Mouse (Mus musculus): ENCODE data around the gene Cdk2. TPM values are rescaled to one million over a fixed set of nuclear protein-coding genes. Genes with fewer than 3 reads are reported as not detected.

The Cdk2 gene
- total RNA-seq, 2 experiments from 2014 or later: 63.4 to 85.3 TPM

- no peak for ATAC-seq (ENCODE audit: poor library complexity, severe bottlenecking)
These were observed 45.3 kb downstream of the Cdk2 start for GRCm38 (mm10) chr10:128659490-128659889.

GRCm38 (mm10) chr10:128657844-128658243 lies 47.0 kb downstream of the Cdk2 start:
- no peak for ATAC-seq (ENCODE audit: poor library complexity, severe bottlenecking)

- ATAC-seq (ENCODE audit: poor library complexity, severe bottlenecking): no peak
These were observed 48.1 kb downstream of the Cdk2 start for GRCm38 (mm10) chr10:128656731-128657130.

- ATAC-seq (ENCODE audit: poor library complexity, severe bottlenecking): no peak
These were observed 49.6 kb downstream of the Cdk2 start for GRCm38 (mm10) chr10:128655254-128655653.

- no peak for ATAC-seq (ENCODE audit: poor library complexity, severe bottlenecking)
These were observed 51.0 kb downstream of the Cdk2 start for GRCm38 (mm10) chr10:128653866-128654265.

Other genes starting within 250 kb of the Cdk2 start
- gene Smarcc2, start 245.8 kb downstream of the Cdk2 start, total RNA-seq (2015): 73.1 and 82.3 TPM in 2 replicates
- 63.1 and 78.4 TPM in 2 replicates for gene Smarcc2, start 245.8 kb downstream of the Cdk2 start, total RNA-seq (2017)
- 1,624 and 1,690 TPM in 2 replicates for gene Myl6, start 210.9 kb downstream of the Cdk2 start, total RNA-seq (2015)
- gene Myl6, start 210.9 kb downstream of the Cdk2 start, total RNA-seq (2017): 1,921 and 2,467 TPM in 2 replicates
- 3.4 and 5.8 TPM in 2 replicates for gene Myl6b, start 206.3 kb downstream of the Cdk2 start, total RNA-seq (2015)
- 0.99 and 2.0 TPM in 2 replicates for gene Myl6b, start 206.3 kb downstream of the Cdk2 start, total RNA-seq (2017)
- gene Esyt1, start 179.2 kb downstream of the Cdk2 start, total RNA-seq (2015): 125 and 127 TPM in 2 replicates
- gene Esyt1, start 179.2 kb downstream of the Cdk2 start, total RNA-seq (2017): 266 and 267 TPM in 2 replicates
- 6.0 and 8.1 TPM in 2 replicates for gene Zc3h10, start 157.3 kb downstream of the Cdk2 start, total RNA-seq (2015)
- gene Zc3h10, start 157.3 kb downstream of the Cdk2 start, total RNA-seq (2017): 12.9 and 14.5 TPM in 2 replicates
- gene Rpl41, start 155.7 kb downstream of the Cdk2 start, total RNA-seq (2015): 2,152 and 2,213 TPM in 2 replicates
- gene Rpl41, start 155.7 kb downstream of the Cdk2 start, total RNA-seq (2017): 1,919 and 2,042 TPM in 2 replicates
- gene Pa2g4, start 139.0 kb downstream of the Cdk2 start, total RNA-seq (2015): 116 TPM in 2 replicates
- gene Pa2g4, start 139.0 kb downstream of the Cdk2 start, total RNA-seq (2017): 90.4 and 95.0 TPM in 2 replicates
- gene Erbb3, start 115.4 kb downstream of the Cdk2 start, total RNA-seq (2015): 2.5 and 2.8 TPM in 2 replicates
- 1.5 and 2.1 TPM in 2 replicates for gene Erbb3, start 115.4 kb downstream of the Cdk2 start, total RNA-seq (2017)
- 1,237 and 1,288 TPM in 2 replicates for gene Rps26, start 78.3 kb downstream of the Cdk2 start, total RNA-seq (2015)
- 518 and 577 TPM in 2 replicates for gene Rps26, start 78.3 kb downstream of the Cdk2 start, total RNA-seq (2017)
- 0.14 TPM in 1 of 2 replicates, not detected in the other for gene Ikzf4, start 59.0 kb downstream of the Cdk2 start, total RNA-seq (2015)
- gene Ikzf4, start 59.0 kb downstream of the Cdk2 start, total RNA-seq (2017): not detected in 2 replicates
- gene Suox, start 31.0 kb downstream of the Cdk2 start, total RNA-seq (2015): 1.4 and 1.5 TPM in 2 replicates
- gene Suox, start 31.0 kb downstream of the Cdk2 start, total RNA-seq (2017): 3.9 and 4.7 TPM in 2 replicates
- gene Rab5b, start 8.8 kb downstream of the Cdk2 start, total RNA-seq (2015): 62.8 and 64.7 TPM in 2 replicates
- 77.1 and 84.0 TPM in 2 replicates for gene Rab5b, start 8.8 kb downstream of the Cdk2 start, total RNA-seq (2017)
- 0.16 and 0.57 TPM in 2 replicates for gene Pmel, start 836 bp downstream of the Cdk2 start, total RNA-seq (2015)
- 0.07 and 0.73 TPM in 2 replicates for gene Pmel, start 836 bp downstream of the Cdk2 start, total RNA-seq (2017)
- gene Dgka, start 39.8 kb upstream of the Cdk2 start, total RNA-seq (2015): 35.0 and 37.6 TPM in 2 replicates
- gene Dgka, start 39.8 kb upstream of the Cdk2 start, total RNA-seq (2017): 31.5 and 32.6 TPM in 2 replicates
- gene Pym1, start 42.9 kb upstream of the Cdk2 start, total RNA-seq (2015): 22.0 and 25.0 TPM in 2 replicates
- 37.1 and 43.4 TPM in 2 replicates for gene Pym1, start 42.9 kb upstream of the Cdk2 start, total RNA-seq (2017)
- gene Mmp19, start 85.9 kb upstream of the Cdk2 start, total RNA-seq (2015): 4.4 and 4.5 TPM in 2 replicates
- 10.9 and 12.7 TPM in 2 replicates for gene Mmp19, start 85.9 kb upstream of the Cdk2 start, total RNA-seq (2017)
- 29.1 and 35.9 TPM in 2 replicates for gene Dnajc14, start 99.0 kb upstream of the Cdk2 start, total RNA-seq (2015)
- 58.3 and 61.3 TPM in 2 replicates for gene Dnajc14, start 99.0 kb upstream of the Cdk2 start, total RNA-seq (2017)
- gene Tmem198b, start 99.3 kb upstream of the Cdk2 start, total RNA-seq (2015): 4.5 and 6.5 TPM in 2 replicates
- 3.9 and 4.0 TPM in 2 replicates for gene Tmem198b, start 99.3 kb upstream of the Cdk2 start, total RNA-seq (2017)
- 173 and 182 TPM in 2 replicates for gene Sarnp, start 112.3 kb upstream of the Cdk2 start, total RNA-seq (2015)
- 209 and 234 TPM in 2 replicates for gene Sarnp, start 112.3 kb upstream of the Cdk2 start, total RNA-seq (2017)
- gene Ormdl2, start 116.6 kb upstream of the Cdk2 start, total RNA-seq (2015): 49.5 and 65.2 TPM in 2 replicates
- 67.1 and 72.3 TPM in 2 replicates for gene Ormdl2, start 116.6 kb upstream of the Cdk2 start, total RNA-seq (2017)
- gene Gdf11, start 186.7 kb upstream of the Cdk2 start, total RNA-seq (2015): 0.07 and 0.18 TPM in 2 replicates
- 0.18 and 0.28 TPM in 2 replicates for gene Gdf11, start 186.7 kb upstream of the Cdk2 start, total RNA-seq (2017)
- 60.5 and 76.0 TPM in 2 replicates for gene Cd63, start 196.0 kb upstream of the Cdk2 start, total RNA-seq (2015)
- 46.8 and 47.1 TPM in 2 replicates for gene Cd63, start 196.0 kb upstream of the Cdk2 start, total RNA-seq (2017)
- gene Rdh5, start 217.9 kb upstream of the Cdk2 start, total RNA-seq (2015): 3.4 and 6.0 TPM in 2 replicates
- 0.94 and 3.6 TPM in 2 replicates for gene Rdh5, start 217.9 kb upstream of the Cdk2 start, total RNA-seq (2017)
- gene Bloc1s1, start 219.0 kb upstream of the Cdk2 start, total RNA-seq (2015): 190 and 212 TPM in 2 replicates
- 135 and 165 TPM in 2 replicates for gene Bloc1s1, start 219.0 kb upstream of the Cdk2 start, total RNA-seq (2017)
- not detected in 2 replicates for gene Itga7, start 228.8 kb upstream of the Cdk2 start, total RNA-seq (2015)
- gene Itga7, start 228.8 kb upstream of the Cdk2 start, total RNA-seq (2017): not detected in 2 replicates